Mouse (Mus musculus) kidney, postnatal 4 days (tissue): ENCODE measurements around the gene Sdhb.

Source experiments
- DNase-seq, 2 experiments: peaks; one replicate each; pipeline ENCODE4 v3.0.0; 2021; ENCODE audit warnings: mixed read lengths in 2 of 2

Sdhb gene

GRCm38 (mm10) chr4:141016311-141016710 is 55.3 kb downstream of the Sdhb start:
- DNase-seq, result peak in 1 of 2 experiments; percentile 42

GRCm38 (mm10) chr4:141017657-141018436 is 56.8 kb downstream of the Sdhb start:
- DNase-seq, result no peak

GRCm38 (mm10) chr4:141020220-141020619 is 59.2 kb downstream of the Sdhb start:
- no peak for DNase-seq

- peak; percentile 83 to 87 for DNase-seq
Measured at GRCm38 (mm10) chr4:141020811-141021613, 60.0 kb downstream of the Sdhb start.

GRCm38 (mm10) chr4:141021614-141021929 is 60.6 kb downstream of the Sdhb start:
- DNase-seq, result no peak

GRCm38 (mm10) chr4:141024052-141024451 is 63.0 kb downstream of the Sdhb start:
- DNase-seq, result no peak

- no peak for DNase-seq
Measured at GRCm38 (mm10) chr4:141024992-141025391, 64.0 kb downstream of the Sdhb start.
